Mouse (Mus musculus) monocyte, adult 2 months (primary cell): Measurements from ENCODE around the gene Gm20388.

Source experiments
- DNase-seq, 2 experiments: peaks; one replicate each; pipeline ENCODE4 v3.0.0; 2022; ENCODE audit warnings: low spot score in 2 of 2, low read depth in 1 of 2

Gm20388 gene

DNA sequence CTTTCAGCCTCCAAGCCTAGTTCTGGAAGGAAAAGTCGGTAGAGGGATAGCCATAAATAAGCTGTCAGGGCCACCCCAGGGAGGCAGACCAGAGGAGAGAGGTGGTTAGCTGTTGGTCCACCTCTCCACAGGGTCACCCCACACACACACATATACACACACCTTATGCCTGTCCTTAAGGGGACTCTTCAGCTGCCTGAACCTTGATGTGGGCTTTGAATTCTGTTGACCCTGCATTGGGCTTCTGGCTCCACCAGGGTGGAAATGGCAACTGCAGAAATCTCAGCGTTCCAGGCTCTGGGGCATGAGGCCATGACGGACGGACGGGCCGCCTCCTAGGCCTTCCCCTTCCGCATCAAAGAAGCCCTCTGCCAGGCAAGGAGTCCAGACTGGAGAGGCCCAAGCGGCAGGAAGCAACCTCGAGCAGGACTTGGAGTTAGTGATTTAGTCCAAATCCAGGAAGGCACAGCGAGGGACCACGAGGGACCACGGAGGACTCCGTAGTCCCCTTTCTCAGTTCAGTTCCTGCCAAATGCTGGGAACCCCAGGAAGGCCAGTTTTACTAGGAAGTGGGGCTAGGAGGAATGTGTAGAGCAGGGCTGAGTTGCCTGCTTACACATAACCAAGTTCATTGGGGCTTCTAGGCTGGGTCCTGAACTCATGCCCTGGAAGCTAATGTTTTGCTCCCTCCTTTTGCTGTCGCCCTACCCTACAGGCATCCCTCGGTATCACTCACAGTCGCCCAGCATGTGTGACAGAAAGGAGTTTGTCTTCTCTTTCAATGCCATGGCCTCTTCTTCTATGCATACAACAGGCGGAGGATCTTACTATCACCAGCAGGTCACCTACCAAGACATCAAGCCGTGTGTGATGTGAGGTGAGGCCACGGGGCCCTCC is 1175.6 kb downstream of the Gm20388 start:
- DNase-seq = no peak

DNA sequence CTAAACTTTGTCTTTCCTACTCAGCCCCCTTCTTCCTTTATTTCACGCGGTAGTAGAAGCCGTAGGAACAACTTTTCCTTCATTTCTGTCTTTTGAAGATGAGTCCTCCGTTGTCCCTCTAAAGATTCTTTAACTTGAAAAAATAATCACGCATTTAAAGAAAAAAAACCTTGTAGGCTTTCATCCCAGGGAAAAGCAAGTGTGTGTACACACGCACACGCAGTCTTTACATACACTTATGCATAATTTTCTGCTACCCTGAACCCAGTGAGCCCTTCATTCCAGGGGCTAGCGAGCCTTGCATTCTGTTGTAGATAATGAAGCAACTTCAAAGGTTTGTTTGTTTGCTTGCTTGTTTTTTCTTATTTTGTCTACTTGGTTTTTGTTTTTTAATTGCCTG is 1177.6 kb downstream of the Gm20388 start:
- no peak for DNase-seq

DNA sequence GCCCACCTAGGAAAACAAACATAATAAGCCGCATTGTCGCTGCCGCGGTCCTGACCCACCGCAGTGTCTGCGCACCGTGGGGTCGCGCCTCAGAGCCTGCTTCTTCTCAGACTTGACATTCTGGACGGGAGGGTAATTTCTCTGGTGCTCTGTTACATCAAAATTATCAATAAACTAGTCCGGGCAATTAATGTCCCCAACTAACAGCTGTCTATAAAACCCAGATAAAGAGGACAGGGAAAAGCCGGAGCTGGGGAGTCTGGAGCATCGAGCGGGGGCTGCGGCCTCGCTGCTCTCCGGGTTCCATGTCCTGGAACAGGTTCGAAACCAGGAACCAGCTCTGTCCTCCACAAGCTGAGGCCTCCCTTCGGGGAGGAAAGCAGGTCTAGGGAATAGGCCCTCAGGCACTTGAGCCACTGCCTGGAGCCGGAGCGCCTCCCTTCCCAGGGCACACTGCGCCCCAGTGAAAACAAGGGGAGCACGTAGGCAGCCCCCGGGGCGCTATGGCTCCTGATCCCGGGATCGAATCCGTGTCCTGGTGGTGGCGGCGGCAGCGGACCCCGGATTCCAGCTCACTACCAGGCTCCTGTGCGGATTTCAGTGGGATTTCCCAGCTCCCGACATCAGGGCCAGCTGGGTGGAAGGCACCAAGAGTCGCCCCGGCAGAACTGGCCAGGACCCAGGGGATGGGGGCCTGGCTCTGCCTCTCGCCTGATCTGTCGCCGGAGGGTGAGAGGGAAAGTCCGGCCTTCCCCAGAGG is 1178.4 kb downstream of the Gm20388 start:
- no peak for DNase-seq

GRCm38 (mm10) chr8:121089631-121090380 is 1179.2 kb downstream of the Gm20388 start:
- DNase-seq = no peak

DNA sequence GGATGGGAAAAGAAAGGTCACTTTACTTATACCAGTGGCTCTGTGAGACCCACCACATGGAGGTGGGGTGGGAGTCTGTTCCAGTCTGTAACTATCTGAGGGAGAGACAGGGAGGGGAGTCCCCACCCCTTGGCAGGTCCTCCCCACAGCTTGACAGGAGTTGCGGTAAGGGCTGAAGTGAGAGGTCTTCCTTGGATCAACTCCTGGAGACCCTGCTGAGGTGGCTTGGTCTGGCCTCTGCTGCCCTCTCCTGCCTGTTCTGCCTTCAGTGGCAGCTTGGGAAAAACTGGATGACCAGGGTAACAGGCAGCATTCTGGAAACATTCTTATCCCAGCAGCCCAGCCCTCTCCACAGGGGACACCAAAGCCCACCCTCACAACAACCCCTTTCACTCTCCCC is 1180.1 kb downstream of the Gm20388 start:
- DNase-seq = no peak

DNA sequence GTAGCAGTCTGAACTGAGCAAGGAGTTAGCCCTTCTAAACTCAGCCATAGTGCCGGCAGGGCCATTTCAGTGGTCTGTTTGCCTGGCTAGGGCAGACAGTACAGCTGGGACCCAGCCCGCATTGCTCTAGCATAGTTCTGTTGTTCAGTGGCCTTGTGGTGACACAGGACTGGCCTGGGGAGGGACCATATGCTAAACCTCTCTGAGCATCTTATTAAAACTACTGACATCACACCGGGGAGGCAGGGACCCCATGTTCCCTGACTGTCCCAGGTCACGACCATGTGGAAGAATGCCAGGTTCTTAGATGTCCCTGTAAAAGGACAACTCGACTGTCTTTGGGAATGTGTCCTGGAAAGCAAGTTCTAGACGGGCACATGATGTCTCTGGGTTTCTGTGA is 1181.5 kb downstream of the Gm20388 start:
- DNase-seq = no peak

DNA sequence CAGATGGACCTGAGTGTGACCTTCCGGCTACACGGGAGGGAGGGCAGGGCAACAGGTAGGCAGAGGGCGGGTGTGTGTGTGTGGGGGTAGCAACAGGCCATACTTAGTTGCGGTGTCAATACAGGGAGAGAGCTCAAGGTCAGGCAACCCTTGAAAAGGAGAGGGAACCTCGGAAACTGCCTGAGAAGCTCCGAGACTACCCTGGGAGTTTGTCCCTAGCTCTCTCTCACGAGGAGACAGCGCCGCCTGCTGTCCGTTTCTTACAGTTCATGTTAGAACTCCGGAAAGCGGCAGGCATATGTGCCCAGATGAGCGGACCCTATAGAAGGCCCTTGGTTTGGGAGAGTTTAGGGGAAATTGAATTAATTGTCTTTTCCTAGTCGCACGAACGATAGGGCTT is 1182.0 kb downstream of the Gm20388 start:
- DNase-seq = peak in 1 of 2 experiments; percentile 50

- DNase-seq = no peak
Measured at GRCm38 (mm10) chr8:121093496-121093895, 1182.9 kb downstream of the Gm20388 start.

DNA sequence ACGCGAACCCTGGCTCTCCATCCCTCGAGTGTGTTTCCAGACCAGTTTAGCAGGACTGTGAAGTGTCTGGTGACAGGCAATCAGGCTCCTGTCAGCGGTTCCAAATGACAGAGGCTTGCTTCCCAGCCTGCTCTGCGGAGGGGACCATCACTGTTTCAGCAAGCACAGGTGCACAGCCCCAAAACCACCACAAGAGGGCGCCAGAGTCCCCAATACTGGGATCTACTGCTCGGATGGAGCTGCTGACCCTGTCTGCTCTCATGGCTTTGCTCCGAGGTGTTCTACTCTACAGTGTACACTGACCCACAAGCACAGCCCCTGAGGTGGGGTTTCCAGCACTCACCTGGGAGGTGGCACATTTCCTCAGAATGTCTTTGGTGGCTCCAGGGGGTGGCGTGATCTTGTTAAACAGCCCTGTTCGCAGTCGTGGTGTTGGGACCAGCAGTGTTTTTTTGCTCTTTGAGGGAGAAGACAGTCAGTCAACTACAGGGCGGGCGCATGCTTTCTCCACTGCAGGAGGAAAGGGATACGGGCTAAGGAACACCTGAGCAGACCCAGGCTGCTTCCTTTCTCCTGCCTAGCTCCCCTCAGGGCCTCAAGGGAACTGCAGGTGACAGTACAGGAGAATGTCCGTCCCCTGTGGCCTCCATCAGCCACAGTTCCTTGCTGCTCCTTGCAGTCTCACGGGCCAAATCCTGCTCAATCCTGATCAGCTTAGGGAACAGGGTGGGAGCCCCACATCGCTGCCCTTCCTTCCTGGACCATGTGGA is 1193.6 kb downstream of the Gm20388 start:
- DNase-seq = peak; percentile 44 to 60

- peak; percentile 86 to 96 for DNase-seq
Measured at GRCm38 (mm10) chr8:121107668-121108656, 1197.3 kb downstream of the Gm20388 start, which contains the start of gene Mthfsd. Mthfsd (minus strand) TSS chr8:121108392.

GRCm38 (mm10) chr8:121108657-121109056 is 1198.0 kb downstream of the Gm20388 start:
- DNase-seq = no peak

- no peak for DNase-seq
Measured at GRCm38 (mm10) chr8:121111145-121111907, 1200.7 kb downstream of the Gm20388 start.

GRCm38 (mm10) chr8:121113261-121113660 is 1202.6 kb downstream of the Gm20388 start:
- DNase-seq = peak; percentile 80 to 90

DNA sequence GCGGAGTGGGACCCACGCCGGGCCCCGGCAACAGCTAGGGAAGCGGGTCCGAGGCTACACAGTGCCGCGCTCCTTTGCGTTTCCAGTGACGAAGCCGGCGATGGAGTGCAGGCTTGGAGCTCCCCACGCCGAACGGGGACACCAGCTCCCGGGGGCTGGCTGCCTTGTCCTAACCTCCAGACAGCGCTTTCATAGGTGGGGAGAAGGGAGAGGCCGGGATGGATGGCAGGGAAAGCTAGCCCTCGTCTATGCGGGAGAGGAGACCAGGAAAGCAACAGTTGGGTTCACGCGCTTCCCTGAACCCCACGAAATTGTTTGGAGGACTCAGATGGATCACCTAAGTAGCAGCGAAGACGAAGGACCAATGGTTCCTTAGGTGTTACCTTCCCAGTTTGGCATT is 1204.5 kb downstream of the Gm20388 start:
- DNase-seq = no peak

GRCm38 (mm10) chr8:121115948-121116347 is 1205.3 kb downstream of the Gm20388 start, which contains the start of gene Foxc2:
Foxc2 (plus strand) TSS chr8:121116171.
- no peak for DNase-seq

DNA sequence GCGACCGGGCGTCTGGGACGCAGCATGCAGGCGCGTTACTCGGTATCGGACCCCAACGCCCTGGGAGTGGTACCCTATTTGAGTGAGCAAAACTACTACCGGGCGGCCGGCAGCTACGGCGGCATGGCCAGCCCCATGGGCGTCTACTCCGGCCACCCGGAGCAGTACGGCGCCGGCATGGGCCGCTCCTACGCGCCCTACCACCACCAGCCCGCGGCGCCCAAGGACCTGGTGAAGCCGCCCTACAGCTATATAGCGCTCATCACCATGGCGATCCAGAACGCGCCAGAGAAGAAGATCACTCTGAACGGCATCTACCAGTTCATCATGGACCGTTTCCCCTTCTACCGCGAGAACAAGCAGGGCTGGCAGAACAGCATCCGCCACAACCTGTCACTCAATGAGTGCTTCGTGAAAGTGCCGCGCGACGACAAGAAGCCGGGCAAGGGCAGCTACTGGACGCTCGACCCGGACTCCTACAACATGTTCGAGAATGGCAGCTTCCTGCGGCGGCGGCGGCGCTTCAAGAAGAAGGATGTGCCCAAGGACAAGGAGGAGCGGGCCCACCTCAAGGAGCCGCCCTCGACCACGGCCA is 1206.0 kb downstream of the Gm20388 start:
- DNase-seq = no peak

DNA sequence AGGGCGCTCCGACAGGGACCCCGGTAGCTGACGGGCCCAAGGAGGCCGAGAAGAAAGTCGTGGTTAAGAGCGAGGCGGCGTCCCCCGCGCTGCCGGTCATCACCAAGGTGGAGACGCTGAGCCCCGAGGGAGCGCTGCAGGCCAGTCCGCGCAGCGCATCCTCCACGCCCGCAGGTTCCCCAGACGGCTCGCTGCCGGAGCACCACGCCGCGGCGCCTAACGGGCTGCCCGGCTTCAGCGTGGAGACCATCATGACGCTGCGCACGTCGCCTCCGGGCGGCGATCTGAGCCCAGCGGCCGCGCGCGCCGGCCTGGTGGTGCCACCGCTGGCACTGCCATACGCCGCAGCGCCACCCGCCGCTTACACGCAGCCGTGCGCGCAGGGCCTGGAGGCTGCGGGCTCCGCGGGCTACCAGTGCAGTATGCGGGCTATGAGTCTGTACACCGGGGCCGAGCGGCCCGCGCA is 1206.6 kb downstream of the Gm20388 start:
- no peak for DNase-seq

- no peak for DNase-seq
Measured at GRCm38 (mm10) chr8:121117906-121118305, 1207.3 kb downstream of the Gm20388 start.
